Mouse (Mus musculus) MN1 (cell line): Measurements from ENCODE around the gene Prss21.
"Not testable (repeated sequence)": the region's sequence is repeated elsewhere in the genome, so short reads cannot be mapped to it uniquely, and the experiment has no call there.

Experiments used
- DNase-seq: peaks from one replicate; pipeline ENCODE4 v3.0.0-alpha.2; 2016; ENCODE audit warnings: low spot score

Prss21 gene

DNA sequence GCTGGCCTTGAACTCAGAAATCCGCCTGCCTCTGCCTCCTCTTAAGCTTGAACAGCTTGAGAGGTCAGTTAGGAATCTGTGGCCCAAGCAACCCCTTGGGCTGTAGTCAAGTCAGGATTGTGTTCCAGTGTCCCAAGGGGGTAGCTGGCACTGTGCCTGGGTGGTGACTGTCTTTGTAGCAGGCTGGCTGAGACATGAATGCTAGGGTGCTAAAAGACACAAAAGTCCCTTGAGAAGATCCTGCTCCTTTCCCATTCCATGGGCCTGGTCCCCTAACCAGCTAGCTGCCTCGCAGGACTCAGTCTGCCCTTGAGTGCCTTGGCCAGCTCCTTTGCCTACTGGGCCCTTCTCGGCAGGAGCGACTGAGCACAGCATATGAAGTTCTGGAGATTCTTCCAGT lies 4.9 kb upstream of the Prss21 start:
- DNase-seq = no peak

DNA sequence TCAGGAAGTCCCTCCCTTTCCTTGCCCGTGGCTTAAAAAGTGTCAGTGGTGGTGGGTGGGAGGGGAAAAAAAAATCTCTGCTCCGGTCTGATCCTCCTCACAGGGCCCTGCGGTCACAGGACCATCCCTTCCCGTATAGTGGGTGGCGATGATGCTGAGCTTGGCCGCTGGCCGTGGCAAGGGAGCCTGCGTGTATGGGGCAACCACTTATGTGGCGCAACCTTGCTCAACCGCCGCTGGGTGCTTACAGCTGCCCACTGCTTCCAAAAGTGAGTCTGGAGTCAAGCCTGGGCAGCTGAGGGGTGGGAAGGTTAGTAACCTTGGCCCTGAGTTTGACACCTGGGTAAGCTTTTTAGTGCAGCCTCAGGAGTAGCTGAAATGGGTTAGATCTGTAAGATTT lies 657 bp downstream of the Prss21 start:
- no peak for DNase-seq

DNA sequence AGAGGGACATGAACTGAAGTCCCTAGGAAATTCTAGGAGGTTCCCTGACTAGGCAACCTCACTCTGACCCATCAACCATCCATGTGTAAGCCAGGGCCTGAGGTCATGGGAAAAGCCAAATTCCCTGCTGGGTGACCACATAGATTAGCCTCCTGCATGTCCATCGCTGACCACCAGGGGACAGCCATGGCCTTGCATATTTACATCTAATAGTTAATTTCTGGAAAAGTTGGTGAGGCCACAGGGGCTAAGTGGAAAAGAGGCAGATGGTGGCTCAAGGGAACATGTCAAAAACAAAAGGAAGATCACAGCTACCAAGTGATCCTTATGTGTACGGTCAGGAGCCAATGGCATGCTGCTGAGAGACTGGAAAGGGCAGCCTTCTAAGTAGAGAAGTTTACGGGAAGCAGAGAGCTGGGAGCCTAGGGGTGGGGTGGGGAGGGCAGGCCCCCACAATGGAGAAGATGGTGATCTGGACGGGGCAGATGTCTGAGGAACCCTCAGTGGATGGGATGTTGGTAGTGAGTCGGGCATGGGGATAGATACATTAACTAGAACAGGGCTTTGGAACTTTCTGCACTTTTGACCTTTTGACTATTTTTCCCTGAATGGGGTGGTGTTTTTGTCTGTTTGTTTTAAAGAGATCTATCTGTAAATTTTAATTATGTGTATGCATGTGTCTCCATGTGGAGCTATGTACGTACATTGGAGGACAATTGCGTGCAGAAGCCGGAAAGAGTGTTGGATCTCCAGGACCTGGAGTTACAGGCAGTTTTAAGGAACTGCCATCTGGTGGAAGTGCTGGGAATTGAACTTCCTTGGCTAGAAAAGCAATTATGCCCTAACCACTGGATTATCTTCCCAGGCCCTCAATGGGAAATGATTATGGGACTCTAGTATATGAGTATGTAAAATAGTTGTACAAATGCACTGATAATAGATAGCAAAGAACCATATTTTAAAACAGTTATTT lies 6.3 kb downstream of the Prss21 start:
- DNase-seq = peak; percentile 75

GRCm38 (mm10) chr17:23876741-23877140 lies 8.9 kb downstream of the Prss21 start:
- DNase-seq = no peak

GRCm38 (mm10) chr17:23877166-23877565 lies 9.3 kb downstream of the Prss21 start:
- no peak for DNase-seq

DNA sequence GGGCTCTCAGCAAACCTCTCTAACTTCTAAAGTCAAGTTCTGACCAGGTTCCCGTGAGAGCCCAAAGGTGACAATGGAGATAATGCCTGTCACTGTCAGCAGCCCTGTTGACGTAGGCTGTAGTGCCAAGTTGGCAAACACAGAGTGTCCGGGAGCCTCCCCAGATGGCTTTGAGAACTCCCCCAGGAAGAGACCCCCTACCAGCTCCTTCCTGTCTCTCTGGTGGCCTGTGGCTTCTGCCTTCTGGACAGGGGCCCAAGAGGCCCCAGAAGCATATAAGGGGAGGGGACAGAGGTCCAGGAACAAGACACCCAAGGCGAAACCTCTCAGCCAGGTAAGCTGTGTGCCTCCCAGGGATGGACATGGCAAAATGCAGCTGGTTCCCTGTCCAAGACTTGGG lies 12.7 kb downstream of the Prss21 start, which contains the start of the genes Dcpp1 and Dcpp2:
TSS of gene Dcpp1 (plus strand) at position 301 of the 400 bp plus-strand sequence.
TSS of gene Dcpp2 (plus strand) at position 305 of the 400 bp plus-strand sequence.
- not testable (repeated sequence) for DNase-seq

DNA sequence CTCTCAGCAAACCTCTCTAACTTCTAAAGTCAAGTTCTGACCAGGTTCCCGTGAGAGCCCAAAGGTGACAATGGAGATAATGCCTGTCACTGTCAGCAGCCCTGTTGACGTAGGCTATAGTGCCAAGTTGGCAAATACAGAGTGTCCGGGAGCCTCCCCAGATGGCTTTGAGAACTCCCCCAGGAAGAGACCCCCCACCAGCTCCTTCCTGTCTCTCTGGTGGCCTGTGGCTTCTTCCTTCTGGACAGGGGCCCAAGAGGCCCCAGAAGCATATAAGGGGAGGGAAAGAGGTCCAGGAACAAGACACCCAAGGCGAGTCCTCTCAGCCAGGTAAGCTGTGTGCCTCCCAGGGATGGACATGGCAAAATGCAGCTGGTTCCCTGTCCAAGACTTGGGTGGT lies 49.3 kb downstream of the Prss21 start, which contains the start of gene Dcpp3:
TSS of gene Dcpp3 (plus strand) at position 301 of the 400 bp plus-strand sequence.
- not testable (repeated sequence) for DNase-seq
